Mouse (Mus musculus) lung, postnatal 0 days (tissue): ENCODE measurements at regions not wholly inside any gene's neighbourhood (a gene's known extent, or its start where the extent isn't known, plus 50 kb on each side); places are given as distances from the start of the nearest gene placed in this dataset.

Source experiments
- CTCF ChIP-seq: IDR thresholded peaks from 2 replicates; pipeline ENCODE4 v1.5.1; 2016; ENCODE audit warnings: antibody characterized with exemption, mild to moderate bottlenecking
- EP300 ChIP-seq: IDR thresholded peaks from 2 replicates; pipeline ENCODE4 v1.6.1; 2016; ENCODE audit warnings: antibody characterized with exemption, mild to moderate bottlenecking, control low read depth

DNA sequence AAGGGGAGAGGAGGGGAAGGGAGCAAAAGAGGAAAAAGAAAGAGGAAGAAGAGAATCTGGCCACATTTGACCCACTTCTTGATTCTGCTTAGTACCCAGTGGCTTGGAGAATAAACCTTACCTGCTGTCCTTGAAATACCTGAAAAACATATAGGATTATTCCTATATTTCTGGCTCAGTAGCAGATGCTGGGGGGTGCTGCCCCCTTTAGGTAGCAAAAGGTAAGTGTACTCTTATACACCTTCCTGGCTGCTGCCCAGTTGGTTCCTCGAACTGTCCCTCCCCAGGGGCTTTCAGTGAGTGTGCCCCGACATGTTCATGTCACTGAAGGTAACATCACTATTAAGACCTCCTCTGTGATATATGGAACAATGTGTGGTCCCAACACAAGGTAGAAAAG, 180.7 kb upstream of the Kdm8 start:
- TF ChIP-seq CTCF = 0 out of 2 replicates have a peak, but pooled peaks have one; percentile 5
- no peak for TF ChIP-seq EP300
